Mouse (Mus musculus) cerebellum, adult 2 months (tissue): Measurements from ENCODE around the gene Ccdc87. TPM values are rescaled to one million over a fixed set of nuclear protein-coding genes. Genes with fewer than 3 reads are reported as not detected.
A peak's percentile ranks its signal among the peaks of the same experiment; 100 is the strongest.

Experiments used
- DNase-seq, 2 experiments: peaks; one replicate each; pipeline ENCODE4 v3.0.0; 2021
- H3K27ac ChIP-seq: fragments of 200-500 bp; 2 replicates; pipeline ENCODE4 v1.5.1; 2012; ENCODE audit warnings: low read length, control low read depth, inconsistent platforms; ENCODE audit not compliant: insufficient read depth
- H3K27me3 ChIP-seq: fragments of 200-500 bp; 2 replicates; pipeline ENCODE4 v1.6.1; 2012; ENCODE audit warnings: inconsistent platforms, mild to moderate bottlenecking, low read length, moderate library complexity; ENCODE audit not compliant: control insufficient read depth, insufficient read depth
- H3K4me1 ChIP-seq: fragments of 200-500 bp; 2 replicates; pipeline ENCODE4 v1.6.1; 2011; ENCODE audit warnings: low read length; ENCODE audit not compliant: control insufficient read depth, insufficient read depth
- H3K4me3 ChIP-seq: fragments of 200-500 bp; replicated peaks from 2 replicates; pipeline ENCODE3; 2011; ENCODE audit warnings: mild to moderate bottlenecking, low read depth, low read length, control low read depth; ENCODE audit not compliant: insufficient read depth
- CTCF ChIP-seq: fragments of 200-500 bp; IDR thresholded peaks from 2 replicates; pipeline ENCODE4 v1.5.1; 2011; ENCODE audit warnings: low read depth, mild to moderate bottlenecking, control low read depth, low read length, moderate library complexity, borderline replicate concordance; ENCODE audit not compliant: insufficient read depth
- POLR2A ChIP-seq: fragments of 200-500 bp; IDR thresholded peaks from 2 replicates; pipeline ENCODE4 v1.6.1; 2011; ENCODE audit warnings: low read length, control low read depth, borderline replicate concordance; ENCODE audit not compliant: insufficient read depth
- WGBS: fragments of 180-500 bp; shearing (Covaris S2); methylation state at CpG from one replicate; pipeline ENCODE4 v1.1.7; 2018; 5-methylcytosine and 5-hydroxymethylcytosine counted together
- polyA plus RNA-seq: library from polyadenylated mRNA; depleted of rRNA; stranded (reverse); fragments of >200 nt; gene quantifications from 2 replicates; pipeline ENCODE4 v1.2.3, GENCODE M21; 2012; rRNA removed

Ccdc87 gene
- polyA plus RNA-seq = 0.62 and 0.64 TPM in 2 replicates

- H3K27ac ChIP-seq = no peak within 1 kb of the TSS
- TF ChIP-seq CTCF = no peak
- peak; percentile 54; the same call in 1 of the 2 replicates for TF ChIP-seq POLR2A
- DNase-seq = peak; percentile 97
- no peaks in the 10 kb centered on the region for H3K27me3 ChIP-seq
- 0 out of 2 replicates have a peak, but pooled peaks cover 3% of the 10 kb centered on the region for H3K4me1 ChIP-seq
- peak within 1 kb of the TSS; percentile 92 for H3K4me3 ChIP-seq
- WGBS = under 1% methylated on average over 25 of the region's 25 CpGs
These were observed at the start of gene Ccdc87, which contains the start of gene Ccs for GRCm38 (mm10) chr19:4839149-4839548. Gene Ccdc87, plus strand, starts transcription at chr19:4839366. Gene Ccs, minus strand, starts transcription at chr19:4839332.

- WGBS = under 1% methylated on average over 16 of the region's 16 CpGs
- H3K4me3 ChIP-seq = peak overlapping the region; percentile 67
- DNase-seq = no peak
- H3K27me3 ChIP-seq = no peaks in the 10 kb centered on the region
- H3K4me1 ChIP-seq = peaks cover 10% of the 10 kb centered on the region; the same call in 1 of the 2 replicates
- H3K27ac ChIP-seq = no peak overlapping the region
- TF ChIP-seq CTCF (no peak), POLR2A (no peak)
These were observed 45.8 kb upstream of the Ccdc87 start for GRCm38 (mm10) chr19:4793281-4793830.

DNA sequence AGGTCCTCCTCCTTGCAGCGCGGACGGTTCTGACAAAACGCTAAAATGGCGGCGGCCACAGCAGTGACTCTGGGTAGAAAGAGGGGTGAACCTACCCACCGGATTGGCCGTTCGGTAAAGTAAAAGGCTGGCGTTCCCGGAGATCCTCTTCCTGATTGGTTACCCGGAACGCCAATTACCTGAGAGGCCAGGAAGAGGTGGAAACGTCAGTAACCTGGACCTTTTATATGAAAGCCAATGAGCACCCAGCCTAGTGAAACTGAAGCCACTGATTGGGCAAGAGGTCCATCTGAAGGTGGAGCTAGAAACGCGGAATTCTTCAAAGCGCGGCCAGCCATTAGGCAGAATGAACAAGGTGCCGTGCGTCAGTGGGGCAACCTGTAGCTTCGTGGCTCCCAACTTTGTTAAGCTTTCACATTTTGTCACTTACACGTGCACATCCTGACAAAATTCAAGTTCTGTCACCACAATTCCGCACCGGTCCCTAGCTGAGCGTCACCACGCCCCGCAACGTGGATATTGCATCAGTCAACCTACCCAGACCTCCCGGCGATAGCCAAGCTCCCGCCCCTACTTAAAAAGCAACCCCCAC is 45.2 kb upstream of the Ccdc87 start, which contains the start of gene Rbm4:
Rbm4 (minus strand) TSS at position 71 of the 592 bp plus-strand sequence.
- WGBS = under 1% methylated on average over 31 of the region's 31 CpGs
- Histone ChIP-seq H3K4me1 (peaks cover 10% of the 10 kb centered on the region; the same call in 1 of the 2 replicates), H3K4me3 (peak within 1 kb of the TSS; percentile 79), H3K27ac (no peak within 1 kb of the TSS), H3K27me3 (no peaks in the 10 kb centered on the region)
- TF ChIP-seq CTCF (no peak), POLR2A (peak; percentile 79; the same call in 1 of the 2 replicates)
- DNase-seq = peak; percentile 98 to 100

DNA sequence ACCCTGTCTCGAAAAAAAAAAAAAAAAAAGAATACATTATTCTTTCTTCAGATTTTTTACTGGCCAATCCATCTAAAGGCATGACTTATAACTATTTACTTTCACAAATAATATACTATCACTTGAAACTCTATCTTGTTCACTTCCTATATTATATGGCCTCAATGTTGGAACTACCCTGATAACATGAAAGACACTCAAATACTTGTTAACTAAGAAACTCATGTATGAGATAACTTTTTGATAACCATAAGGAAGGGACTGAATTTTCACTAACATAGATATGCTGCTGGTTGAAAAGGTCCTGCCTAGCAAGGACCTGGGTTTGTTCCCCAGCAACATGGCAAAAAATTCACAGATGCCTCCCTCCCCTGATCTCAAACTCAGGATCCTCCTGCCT is 43.2 kb upstream of the Ccdc87 start:
- DNase-seq = no peak
- no peak for TF ChIP-seq CTCF
- H3K27ac ChIP-seq = no peak overlapping the region
- H3K27me3 ChIP-seq = no peaks in the 10 kb centered on the region
- no peak overlapping the region for H3K4me3 ChIP-seq
- WGBS = 61% methylated on average over 1 of the region's 1 CpGs
- H3K4me1 ChIP-seq = peaks cover 14% of the 10 kb centered on the region; the same call in 1 of the 2 replicates

- Histone ChIP-seq H3K4me1 (peaks cover 24% of the 10 kb centered on the region), H3K27ac (no peak overlapping the region), H3K27me3 (no peaks in the 10 kb centered on the region), H3K4me3 (no peak overlapping the region)
- DNase-seq = no peak
- TF ChIP-seq POLR2A = no peak
- no peak for TF ChIP-seq CTCF
- 95% methylated on average over 2 of the region's 2 CpGs for WGBS
These were observed 41.3 kb upstream of the Ccdc87 start for GRCm38 (mm10) chr19:4797846-4798245.

GRCm38 (mm10) chr19:4799083-4799482 is 40.1 kb upstream of the Ccdc87 start:
- no peaks in the 10 kb centered on the region for H3K27me3 ChIP-seq
- WGBS = 75% methylated on average over 5 of the region's 5 CpGs
- no peak overlapping the region for H3K4me3 ChIP-seq
- TF ChIP-seq POLR2A = no peak
- no peak for TF ChIP-seq CTCF
- no peak overlapping the region for H3K27ac ChIP-seq
- peaks cover 36% of the 10 kb centered on the region for H3K4me1 ChIP-seq
- no peak for DNase-seq

GRCm38 (mm10) chr19:4802691-4803091 is 36.5 kb upstream of the Ccdc87 start:
- WGBS = 13% methylated on average over 7 of the region's 7 CpGs
- no peak for TF ChIP-seq CTCF
- TF ChIP-seq POLR2A = no peak
- Histone ChIP-seq H3K27ac (peak overlapping the region; percentile 85), H3K4me3 (no peak overlapping the region), H3K4me1 (peaks cover 40% of the 10 kb centered on the region), H3K27me3 (no peaks in the 10 kb centered on the region)
- peak; percentile 65 to 70 for DNase-seq

GRCm38 (mm10) chr19:4803283-4803682 is 35.9 kb upstream of the Ccdc87 start:
- peak overlapping the region; percentile 85 for H3K27ac ChIP-seq
- no peaks in the 10 kb centered on the region for H3K27me3 ChIP-seq
- 39% methylated on average over 10 of the region's 10 CpGs for WGBS
- no peak for DNase-seq
- peaks cover 40% of the 10 kb centered on the region for H3K4me1 ChIP-seq
- no peak for TF ChIP-seq POLR2A
- no peak for TF ChIP-seq CTCF
- H3K4me3 ChIP-seq = no peak overlapping the region

DNA sequence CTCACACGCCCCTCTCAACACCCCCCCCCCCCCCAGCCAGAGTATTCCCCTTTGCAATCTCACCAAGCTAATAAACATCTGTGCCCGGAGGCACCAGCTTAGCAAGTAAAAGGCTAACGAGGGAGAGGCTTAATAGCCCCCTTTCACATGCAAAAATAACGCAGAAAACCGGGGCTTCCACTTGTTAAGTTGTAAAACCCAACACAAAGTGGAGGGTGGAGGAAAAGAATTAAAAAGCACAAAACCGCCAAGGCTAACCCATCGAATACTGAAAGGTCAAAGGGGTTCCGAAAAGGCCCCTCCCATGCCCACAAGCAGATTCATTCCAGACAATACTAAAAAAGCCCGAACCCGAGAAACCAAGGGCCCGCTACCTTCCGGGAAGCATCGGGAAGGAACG is 28.9 kb upstream of the Ccdc87 start:
- no peak for DNase-seq
- 0% methylated on average over 14 of the region's 14 CpGs for WGBS
- TF ChIP-seq POLR2A (no peak), CTCF (no peak)
- Histone ChIP-seq H3K27ac (no peak overlapping the region), H3K4me1 (peaks cover 3% of the 10 kb centered on the region; the same call in 1 of the 2 replicates), H3K4me3 (peak overlapping the region; percentile 97), H3K27me3 (no peaks in the 10 kb centered on the region)
